Mouse (Mus musculus): ENCODE data around the gene Gmeb1. TPM values are rescaled to one million over a fixed set of nuclear protein-coding genes. Genes with fewer than 3 reads are reported as not detected.

Gmeb1 gene
- total RNA-seq, 2 experiments from 2014 or later, result 21.4 to 23.4 TPM

Small RNA genes lying within 50 kb of the gene (microRNA-seq; reads per million reads assigned to microRNA genes)
- 0 reads per million in 2 experiments for gene Gm22033

Other genes with a start within 250 kb of the Gmeb1 start
- not detected for gene Gm10300, start 186.9 kb downstream of the Gmeb1 start, total RNA-seq (2021)
- gene Epb41, start 186.3 kb downstream of the Gmeb1 start, total RNA-seq (2021), result 10 to 100 TPM; 16.2 to 20.8 TPM
- 10 to 100 TPM; 11.3 to 12.2 TPM for gene Oprd1, start 117.1 kb downstream of the Gmeb1 start, total RNA-seq (2021)
- gene Ythdf2, start 49.3 kb downstream of the Gmeb1 start, total RNA-seq (2021), result 10 to 100 TPM; 48.5 to 48.6 TPM
- 10 to 100 TPM; 25.1 to 26.7 TPM for gene Taf12, start 12.8 kb upstream of the Gmeb1 start, total RNA-seq (2021)
- gene Rab42, start 41.8 kb upstream of the Gmeb1 start, total RNA-seq (2021), result 1 to 10 TPM; 1.2 to 2.5 TPM
- 10 to 100 TPM; 21.9 to 22.0 TPM for gene Trnau1ap, start 67.9 kb upstream of the Gmeb1 start, total RNA-seq (2021)
- 10 to 100 TPM in 1 of 2 experiments, 1 to 10 TPM in 1; 9.8 to 12.3 TPM for gene Rcc1, start 92.0 kb upstream of the Gmeb1 start, total RNA-seq (2021)
- 10 to 100 TPM; 10.7 to 12.4 TPM for gene Phactr4, start 160.9 kb upstream of the Gmeb1 start, total RNA-seq (2021)
- gene Med18, start 202.3 kb upstream of the Gmeb1 start, total RNA-seq (2021), result 1 to 10 TPM; 7.9 to 9.7 TPM
- gene Sesn2, start 248.9 kb upstream of the Gmeb1 start, total RNA-seq (2021), result 10 to 100 TPM; 14.4 to 16.8 TPM

Measured in layer of hippocampus, adult 18-20 months (tissue).